Mouse (Mus musculus): ENCODE data around the gene Cluh. TPM values are rescaled to one million over a fixed set of nuclear protein-coding genes. Genes with fewer than 3 reads are reported as not detected.

Cluh gene
- 41.3 and 42.5 TPM in 2 replicates for polyA plus RNA-seq (2015; fragmentation: Nextera tagmentation; extraction: Ambion mirVana)

GRCm38 (mm10) chr11:74649095-74649646 lies at the start of gene Cluh:
TSS of gene Cluh (plus strand) at chr11:74649495.
- Histone ChIP-seq H3K4me2 (ENCODE audit: low read depth, low read length) (peak within 1 kb of the TSS; percentile 88), H3K27me3 (ENCODE audit: control insufficient read depth, insufficient read depth, low read length) (no peaks in the 10 kb centered on the region), H3K27ac (ENCODE audit: low read length) (peak within 1 kb of the TSS; percentile 90), H3K9ac (ENCODE audit: low read length) (peak within 1 kb of the TSS; percentile 92), H3K4me3 (replicated peaks; ENCODE audit: low read length) (peak within 1 kb of the TSS; percentile 97), H3K36me3 (ENCODE audit: control insufficient read depth, insufficient read depth, low read length) (no peaks in the 10 kb centered on the region), H3K9me3 (replicated peaks; ENCODE audit: control insufficient read depth, low read length) (no peaks in the 10 kb centered on the region), H3K4me1 (ENCODE audit: control insufficient read depth, insufficient read depth, low read length) (peaks cover 33% of the 10 kb centered on the region)
- under 1% methylated on average over 58 of the region's 58 CpGs for WGBS
- ATAC-seq (ENCODE audit: insufficient read depth, low FRiP score) = peak; percentile 93

- Histone ChIP-seq H3K9ac (ENCODE audit: low read length) (no peak overlapping the region), H3K27ac (ENCODE audit: low read length) (no peak overlapping the region), H3K4me1 (ENCODE audit: control insufficient read depth, insufficient read depth, low read length) (no peaks in the 10 kb centered on the region), H3K36me3 (ENCODE audit: control insufficient read depth, insufficient read depth, low read length) (no peaks in the 10 kb centered on the region), H3K9me3 (replicated peaks; ENCODE audit: control insufficient read depth, low read length) (0 out of 2 replicates have a peak, but pooled peaks cover 4% of the 10 kb centered on the region), H3K4me2 (ENCODE audit: low read depth, low read length) (no peak overlapping the region), H3K4me3 (replicated peaks; ENCODE audit: low read length) (no peak overlapping the region), H3K27me3 (ENCODE audit: control insufficient read depth, insufficient read depth, low read length) (no peaks in the 10 kb centered on the region)
- ATAC-seq (ENCODE audit: insufficient read depth, low FRiP score) = no peak
- 81% methylated on average over 1 of the region's 1 CpGs for WGBS
Observed at GRCm38 (mm10) chr11:74602286-74602685, 47.0 kb upstream of the Cluh start.

GRCm38 (mm10) chr11:74610068-74610467 lies 39.2 kb upstream of the Cluh start:
- ATAC-seq (ENCODE audit: insufficient read depth, low FRiP score) = no peak
- H3K9ac ChIP-seq (ENCODE audit: low read length) = no peak overlapping the region

GRCm38 (mm10) chr11:74610545-74611176 lies 38.6 kb upstream of the Cluh start, which contains the start of gene Rap1gap2:
TSS of gene Rap1gap2 (minus strand) at chr11:74610915.
- peak within 1 kb of the TSS; percentile 38 for H3K4me3 ChIP-seq (replicated peaks; ENCODE audit: low read length)
- H3K9ac ChIP-seq (ENCODE audit: low read length) = peak within 1 kb of the TSS; percentile 35; the same call in 1 of the 2 replicates
- peak within 1 kb of the TSS; percentile 61 for H3K4me2 ChIP-seq (ENCODE audit: low read depth, low read length)
- WGBS = 2% methylated on average over 50 of the region's 50 CpGs
- no peak within 1 kb of the TSS for H3K27ac ChIP-seq (ENCODE audit: low read length)
- H3K4me1 ChIP-seq (ENCODE audit: control insufficient read depth, insufficient read depth, low read length) = peaks cover 7% of the 10 kb centered on the region; the same call in 1 of the 2 replicates
- ATAC-seq (ENCODE audit: insufficient read depth, low FRiP score) = no peak
- no peaks in the 10 kb centered on the region for H3K36me3 ChIP-seq (ENCODE audit: control insufficient read depth, insufficient read depth, low read length)
- peaks cover 24% of the 10 kb centered on the region for H3K27me3 ChIP-seq (ENCODE audit: control insufficient read depth, insufficient read depth, low read length)
- no peaks in the 10 kb centered on the region for H3K9me3 ChIP-seq (replicated peaks; ENCODE audit: control insufficient read depth, low read length)

More at GRCm38 (mm10) chr11:74610068-74610467, 39.2 kb upstream of the Cluh start:
- WGBS = 27% methylated on average over 5 of the region's 5 CpGs
- H3K4me1 ChIP-seq (ENCODE audit: control insufficient read depth, insufficient read depth, low read length) = peaks cover 7% of the 10 kb centered on the region; the same call in 1 of the 2 replicates
- H3K27ac ChIP-seq (ENCODE audit: low read length) = no peak overlapping the region
- H3K36me3 ChIP-seq (ENCODE audit: control insufficient read depth, insufficient read depth, low read length) = no peaks in the 10 kb centered on the region
- H3K27me3 ChIP-seq (ENCODE audit: control insufficient read depth, insufficient read depth, low read length) = peaks cover 24% of the 10 kb centered on the region
- H3K4me3 ChIP-seq (replicated peaks; ENCODE audit: low read length) = no peak overlapping the region
- peak overlapping the region; percentile 61; the same call in 1 of the 2 replicates for H3K4me2 ChIP-seq (ENCODE audit: low read depth, low read length)
- H3K9me3 ChIP-seq (replicated peaks; ENCODE audit: control insufficient read depth, low read length) = no peaks in the 10 kb centered on the region

DNA sequence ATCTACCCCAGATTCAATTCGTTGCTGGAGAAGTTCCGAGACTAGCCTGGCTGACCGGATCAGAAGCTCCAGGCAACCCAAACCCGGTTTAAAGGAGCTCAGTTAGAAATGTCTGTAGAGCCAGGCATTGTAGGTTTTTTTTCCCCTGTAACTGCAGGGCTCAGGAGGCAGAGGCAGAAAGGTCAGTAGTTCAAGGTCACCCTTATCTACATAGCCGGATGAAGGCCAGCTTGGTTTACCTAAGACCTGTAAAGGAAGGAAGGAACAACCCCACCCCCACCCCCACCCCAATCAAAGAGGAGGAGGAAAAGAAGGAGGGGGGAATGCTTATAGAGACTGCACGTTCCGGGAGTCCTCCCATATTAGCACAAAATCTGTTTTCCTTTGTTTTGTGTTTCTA lies 37.9 kb upstream of the Cluh start:
- WGBS = 10% methylated on average over 7 of the region's 7 CpGs
- H3K27me3 ChIP-seq (ENCODE audit: control insufficient read depth, insufficient read depth, low read length) = peaks cover 27% of the 10 kb centered on the region
- H3K9ac ChIP-seq (ENCODE audit: low read length) = no peak overlapping the region
- no peak overlapping the region for H3K4me2 ChIP-seq (ENCODE audit: low read depth, low read length)
- H3K27ac ChIP-seq (ENCODE audit: low read length) = no peak overlapping the region
- no peak overlapping the region for H3K4me3 ChIP-seq (replicated peaks; ENCODE audit: low read length)
- no peak for ATAC-seq (ENCODE audit: insufficient read depth, low FRiP score)
- peaks cover 7% of the 10 kb centered on the region; the same call in 1 of the 2 replicates for H3K4me1 ChIP-seq (ENCODE audit: control insufficient read depth, insufficient read depth, low read length)
- no peaks in the 10 kb centered on the region for H3K9me3 ChIP-seq (replicated peaks; ENCODE audit: control insufficient read depth, low read length)
- H3K36me3 ChIP-seq (ENCODE audit: control insufficient read depth, insufficient read depth, low read length) = no peaks in the 10 kb centered on the region

DNA sequence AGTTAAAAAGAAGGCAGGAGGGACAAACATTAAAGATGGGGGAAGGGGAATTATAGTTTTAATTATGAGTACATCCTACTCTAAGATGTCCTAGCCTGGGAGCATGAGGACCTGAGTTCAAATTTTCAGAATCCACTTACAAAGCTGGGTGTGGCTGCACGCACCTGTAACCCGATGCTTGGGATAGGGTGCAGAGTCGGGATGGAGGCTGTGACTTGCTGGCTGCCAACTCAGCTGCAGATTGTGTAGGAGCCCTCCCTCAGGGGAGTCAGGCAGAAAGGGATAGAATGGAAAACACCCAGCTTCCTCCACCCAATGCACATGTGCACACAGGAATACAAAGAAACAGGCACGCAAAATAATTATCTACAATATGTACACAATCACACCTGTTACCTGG lies 35.9 kb upstream of the Cluh start:
- H3K27ac ChIP-seq (ENCODE audit: low read length) = no peak overlapping the region
- no peak overlapping the region for H3K4me3 ChIP-seq (replicated peaks; ENCODE audit: low read length)
- no peak for ATAC-seq (ENCODE audit: insufficient read depth, low FRiP score)
- WGBS = 55% methylated on average over 4 of the region's 4 CpGs
- H3K9ac ChIP-seq (ENCODE audit: low read length) = no peak overlapping the region
- no peak overlapping the region for H3K4me2 ChIP-seq (ENCODE audit: low read depth, low read length)
- no peaks in the 10 kb centered on the region for H3K9me3 ChIP-seq (replicated peaks; ENCODE audit: control insufficient read depth, low read length)
- peaks cover 7% of the 10 kb centered on the region; the same call in 1 of the 2 replicates for H3K4me1 ChIP-seq (ENCODE audit: control insufficient read depth, insufficient read depth, low read length)
- H3K36me3 ChIP-seq (ENCODE audit: control insufficient read depth, insufficient read depth, low read length) = no peaks in the 10 kb centered on the region
- H3K27me3 ChIP-seq (ENCODE audit: control insufficient read depth, insufficient read depth, low read length) = peaks cover 27% of the 10 kb centered on the region

GRCm38 (mm10) chr11:74615571-74615970 lies 33.7 kb upstream of the Cluh start:
- peaks cover 4% of the 10 kb centered on the region; the same call in 1 of the 2 replicates for H3K4me1 ChIP-seq (ENCODE audit: control insufficient read depth, insufficient read depth, low read length)

DNA sequence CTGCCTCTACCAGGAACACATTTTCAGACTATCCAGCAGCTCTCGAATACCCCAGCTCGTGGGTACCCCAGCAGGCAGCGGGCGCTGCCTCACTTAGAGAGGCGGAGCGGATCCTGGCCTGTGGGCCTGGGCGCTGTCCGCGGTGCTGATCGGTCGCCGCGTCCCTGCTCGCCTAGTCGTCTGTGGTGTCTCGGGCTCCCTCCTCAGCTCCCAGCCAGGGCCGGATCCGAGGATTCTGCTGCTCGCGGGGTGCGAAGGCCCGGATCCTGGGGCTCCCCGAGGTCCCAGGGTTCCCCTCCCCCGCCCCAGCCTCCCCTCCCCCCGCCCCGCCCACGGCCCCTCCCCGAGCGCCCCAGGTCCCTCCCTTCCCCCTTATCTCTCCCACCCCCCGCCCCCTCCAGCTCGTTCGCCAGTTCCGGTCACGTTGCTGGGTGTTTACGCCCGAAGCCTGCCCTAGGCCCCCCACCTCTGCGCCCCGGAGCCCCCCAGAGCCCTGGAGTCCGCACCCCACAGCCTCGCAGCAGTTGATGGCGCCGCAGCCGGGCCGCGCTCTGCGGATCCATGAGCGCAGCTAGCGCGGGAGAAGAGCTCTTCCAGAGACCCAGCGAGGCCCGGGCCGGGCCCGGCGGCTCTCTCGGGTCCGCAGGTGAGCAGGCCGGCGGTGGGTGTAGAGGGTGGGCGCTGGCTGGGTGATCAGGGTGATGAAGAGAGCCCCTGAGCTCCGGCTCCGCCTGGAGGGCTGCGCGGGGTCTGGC lies 29.9 kb upstream of the Cluh start, which contains the start of gene Ccdc92b:
Gene Ccdc92b (plus strand): TSS at position 405 of the 755 bp plus-strand sequence.
- Histone ChIP-seq H3K4me2 (ENCODE audit: low read depth, low read length) (peak within 1 kb of the TSS; percentile 45), H3K9me3 (replicated peaks; ENCODE audit: control insufficient read depth, low read length) (no peaks in the 10 kb centered on the region), H3K4me3 (replicated peaks; ENCODE audit: low read length) (peak within 1 kb of the TSS; percentile 34), H3K4me1 (ENCODE audit: control insufficient read depth, insufficient read depth, low read length) (no peaks in the 10 kb centered on the region), H3K9ac (ENCODE audit: low read length) (no peak within 1 kb of the TSS), H3K36me3 (ENCODE audit: control insufficient read depth, insufficient read depth, low read length) (no peaks in the 10 kb centered on the region), H3K27me3 (ENCODE audit: control insufficient read depth, insufficient read depth, low read length) (peaks cover 20% of the 10 kb centered on the region), H3K27ac (ENCODE audit: low read length) (no peak within 1 kb of the TSS)
- 2% methylated on average over 51 of the region's 63 CpGs for WGBS
- peak; percentile 87 for ATAC-seq (ENCODE audit: insufficient read depth, low FRiP score)

More at GRCm38 (mm10) chr11:74615571-74615970, 33.7 kb upstream of the Cluh start:
- H3K4me2 ChIP-seq (ENCODE audit: low read depth, low read length) = no peak overlapping the region
- no peak overlapping the region for H3K4me3 ChIP-seq (replicated peaks; ENCODE audit: low read length)
- H3K9me3 ChIP-seq (replicated peaks; ENCODE audit: control insufficient read depth, low read length) = no peaks in the 10 kb centered on the region
- H3K27ac ChIP-seq (ENCODE audit: low read length) = no peak overlapping the region
- ATAC-seq (ENCODE audit: insufficient read depth, low FRiP score) = no peak
- 43% methylated on average over 5 of the region's 5 CpGs for WGBS
- H3K9ac ChIP-seq (ENCODE audit: low read length) = no peak overlapping the region
- no peaks in the 10 kb centered on the region for H3K36me3 ChIP-seq (ENCODE audit: control insufficient read depth, insufficient read depth, low read length)
- H3K27me3 ChIP-seq (ENCODE audit: control insufficient read depth, insufficient read depth, low read length) = peaks cover 27% of the 10 kb centered on the region

DNA sequence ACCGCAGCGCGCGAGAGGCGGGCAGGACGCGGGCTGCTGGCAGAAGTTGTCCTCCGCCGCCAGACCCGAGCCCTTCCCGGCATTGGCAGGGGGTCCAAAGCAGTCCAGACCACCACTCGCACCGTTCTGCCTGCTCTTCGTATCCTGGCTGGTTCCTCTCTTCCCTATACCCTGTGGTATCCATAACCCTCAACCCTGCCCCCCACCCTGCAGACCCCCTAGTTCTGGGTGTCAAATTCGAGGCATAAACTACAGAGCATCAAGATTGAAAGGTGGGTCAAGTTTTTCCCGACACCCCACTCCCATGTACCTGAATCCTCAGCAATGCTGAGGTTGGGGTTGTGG lies 29.4 kb upstream of the Cluh start:
- no peak for ATAC-seq (ENCODE audit: insufficient read depth, low FRiP score)
- no peaks in the 10 kb centered on the region for H3K4me1 ChIP-seq (ENCODE audit: control insufficient read depth, insufficient read depth, low read length)
- no peaks in the 10 kb centered on the region for H3K9me3 ChIP-seq (replicated peaks; ENCODE audit: control insufficient read depth, low read length)
- H3K4me3 ChIP-seq (replicated peaks; ENCODE audit: low read length) = peak overlapping the region; percentile 34
- H3K4me2 ChIP-seq (ENCODE audit: low read depth, low read length) = peak overlapping the region; percentile 45
- 2% methylated on average over 16 of the region's 16 CpGs for WGBS
- no peak overlapping the region for H3K27ac ChIP-seq (ENCODE audit: low read length)
- H3K9ac ChIP-seq (ENCODE audit: low read length) = no peak overlapping the region
- peaks cover 20% of the 10 kb centered on the region for H3K27me3 ChIP-seq (ENCODE audit: control insufficient read depth, insufficient read depth, low read length)
- H3K36me3 ChIP-seq (ENCODE audit: control insufficient read depth, insufficient read depth, low read length) = no peaks in the 10 kb centered on the region

Measured in stomach, embryonic 16.5 days (tissue).